Mouse (Mus musculus) CH12.LX (cell line): ENCODE measurements around the gene Wdr72. TPM values are rescaled to one million over a fixed set of nuclear protein-coding genes. Genes with fewer than 3 reads are reported as not detected.

ENCODE experiments used
- DNase-seq: peaks from one replicate; pipeline ENCODE4 v3.0.0-alpha.2; 2013; ENCODE audit errors: extremely low read depth
- H3K27ac ChIP-seq: 2 replicates; pipeline ENCODE4 v1.5.1; 2012; ENCODE audit warnings: low read depth, mild to moderate bottlenecking, control low read depth, moderate library complexity; ENCODE audit not compliant: insufficient read depth
- H3K27me3 ChIP-seq: replicated peaks from 2 replicates; pipeline ENCODE3; 2012; ENCODE audit warnings: inconsistent platforms
- H3K36me3 ChIP-seq, 2 experiments: replicated peaks in 1 of 2; 2 replicates each; pipeline versions ENCODE3 to v1.6.1; 2012; ENCODE audit warnings: inconsistent platforms in 1 of 2, low read length in 1 of 2, mild to moderate bottlenecking in 1 of 2, mixed read lengths in 1 of 2, moderate library complexity in 1 of 2; ENCODE audit not compliant: control insufficient read depth in 1 of 2, insufficient read depth in 1 of 2
- H3K4me1 ChIP-seq, 2 experiments: 2 replicates each; pipeline ENCODE4 v1.6.1; 2012; ENCODE audit warnings: inconsistent platforms in 1 of 2, moderate library complexity in 1 of 2; ENCODE audit not compliant: insufficient read depth in 2 of 2, control insufficient read depth in 1 of 2
- H3K4me2 ChIP-seq: 2 replicates; pipeline ENCODE4 v1.6.1; 2012; ENCODE audit warnings: low read depth, mild to moderate bottlenecking, control low read depth; ENCODE audit not compliant: poor library complexity, insufficient read depth, severe bottlenecking
- H3K4me3 ChIP-seq, 3 experiments: fragments of 150-350 bp in 1 of 3; sonication (generic) in 1 of 3; replicated peaks in 1 of 3; 2 replicates each; pipeline versions ENCODE3 to v1.5.1; 2011 to 2012; ENCODE audit warnings: low read depth in 2 of 3, low read length in 2 of 3, mild to moderate bottlenecking in 2 of 3, moderate library complexity in 2 of 3, control low read depth in 1 of 3, improper control_type of control experiment in 1 of 3, inconsistent platforms in 1 of 3, mixed read lengths in 1 of 3; ENCODE audit not compliant: poor library complexity in 1 of 3
- H3K79me2 ChIP-seq: replicated peaks from 2 replicates; pipeline ENCODE4 v1.6.1; 2012; ENCODE audit warnings: mild to moderate bottlenecking, moderate library complexity; ENCODE audit not compliant: control insufficient read depth, poor library complexity, insufficient read depth, severe bottlenecking; ENCODE audit errors: extremely low read depth
- H3K9ac ChIP-seq: 2 replicates; pipeline ENCODE4 v1.6.1; 2012; ENCODE audit warnings: low read depth, mild to moderate bottlenecking, control low read depth, moderate library complexity; ENCODE audit not compliant: insufficient read depth
- H3K9me3 ChIP-seq: replicated peaks from 2 replicates; pipeline ENCODE3; 2012; ENCODE audit warnings: low read length, inconsistent platforms, mixed read lengths
- BHLHE40 ChIP-seq: IDR thresholded peaks from 2 replicates; pipeline ENCODE4 v1.6.1; 2011; ENCODE audit warnings: mild to moderate bottlenecking, low read depth, low read length, improper control_type of control experiment
- CHD2 ChIP-seq: IDR thresholded peaks from 2 replicates; pipeline ENCODE4 v1.6.1; 2011; ENCODE audit warnings: low read length, improper control_type of control experiment
- EP300 ChIP-seq: IDR thresholded peaks from 2 replicates; pipeline ENCODE4 v1.6.1; 2011; ENCODE audit warnings: low read length, improper control_type of control experiment
- ETS1 ChIP-seq: conservative IDR thresholded peaks from 2 replicates; pipeline ENCODE4 v1.6.1; 2012; ENCODE audit warnings: low read depth, mild to moderate bottlenecking, inconsistent platforms, low read length, improper control_type of control experiment, moderate library complexity
- GABPA ChIP-seq: IDR thresholded peaks from 2 replicates; pipeline ENCODE4 v1.6.1; 2012; ENCODE audit warnings: low read depth, low read length, improper control_type of control experiment, inconsistent platforms; ENCODE audit not compliant: insufficient replicate concordance
- HCFC1 ChIP-seq: IDR thresholded peaks from 2 replicates; pipeline ENCODE4 v1.6.1; 2012; ENCODE audit warnings: low read depth, mild to moderate bottlenecking, inconsistent platforms, low read length, improper control_type of control experiment
- IRF4 ChIP-seq: IDR thresholded peaks from 2 replicates; pipeline ENCODE4 v1.6.1; 2014; ENCODE audit warnings: low read depth, mild to moderate bottlenecking, inconsistent platforms, low read length, improper control_type of control experiment
- JUN ChIP-seq: IDR thresholded peaks from 2 replicates; pipeline ENCODE4 v1.6.1; 2011; ENCODE audit warnings: low read depth, mild to moderate bottlenecking, low read length, improper control_type of control experiment, moderate library complexity; ENCODE audit not compliant: insufficient read depth
- KAT2A ChIP-seq: IDR thresholded peaks from 2 replicates; pipeline ENCODE4 v1.6.1; 2012; ENCODE audit warnings: low read length, improper control_type of control experiment, inconsistent platforms; ENCODE audit not compliant: insufficient replicate concordance
- MAX ChIP-seq: IDR thresholded peaks from 2 replicates; pipeline ENCODE4 v1.6.1; 2011; ENCODE audit warnings: low read length, improper control_type of control experiment
- MAZ ChIP-seq: IDR thresholded peaks from 2 replicates; pipeline ENCODE4 v1.6.1; 2012; ENCODE audit warnings: low read depth, mild to moderate bottlenecking, inconsistent platforms, low read length, improper control_type of control experiment, moderate library complexity
- MEF2A ChIP-seq: IDR thresholded peaks from 2 replicates; pipeline ENCODE4 v1.6.1; 2014; ENCODE audit warnings: low read depth, mild to moderate bottlenecking, inconsistent platforms, low read length, improper control_type of control experiment, borderline replicate concordance
- MXI1 ChIP-seq: IDR thresholded peaks from 2 replicates; pipeline ENCODE4 v1.6.1; 2011; ENCODE audit warnings: mild to moderate bottlenecking, low read depth, low read length, improper control_type of control experiment
- NRF1 ChIP-seq: IDR thresholded peaks from 2 replicates; pipeline ENCODE4 v1.6.1; 2014; ENCODE audit warnings: low read depth, mild to moderate bottlenecking, inconsistent platforms, low read length, improper control_type of control experiment, moderate library complexity
- PAX5 ChIP-seq: IDR thresholded peaks from 2 replicates; pipeline ENCODE4 v1.6.1; 2012; ENCODE audit warnings: low read length, inconsistent platforms, mixed read lengths
- POLR2A ChIP-seq: IDR thresholded peaks from 2 replicates; pipeline ENCODE4 v1.6.1; 2011; ENCODE audit warnings: low read depth, mild to moderate bottlenecking, improper control_type of control experiment, low read length
- POLR2AphosphoS2 ChIP-seq: IDR thresholded peaks from 2 replicates; pipeline ENCODE4 v1.6.1; 2011; ENCODE audit warnings: low read depth, low read length, improper control_type of control experiment
- SMC3 ChIP-seq: IDR thresholded peaks from 2 replicates; pipeline ENCODE4 v1.6.1; 2011; ENCODE audit warnings: low read depth, low read length, improper control_type of control experiment
- TCF12 ChIP-seq: IDR thresholded peaks from 2 replicates; pipeline ENCODE4 v1.6.1; 2014; ENCODE audit warnings: low read depth, mild to moderate bottlenecking, inconsistent platforms, low read length, improper control_type of control experiment
- UBTF ChIP-seq: IDR thresholded peaks from 2 replicates; pipeline ENCODE4 v1.6.1; 2012; ENCODE audit warnings: low read depth, mild to moderate bottlenecking, inconsistent platforms, low read length, improper control_type of control experiment, moderate library complexity
- USF1 ChIP-seq: IDR thresholded peaks from 2 replicates; pipeline ENCODE4 v1.6.1; 2014; ENCODE audit warnings: low read depth, mild to moderate bottlenecking, inconsistent platforms, low read length, improper control_type of control experiment
- USF2 ChIP-seq: conservative IDR thresholded peaks from 2 replicates; pipeline ENCODE4 v1.6.1; 2011; ENCODE audit warnings: low read depth, low read length, improper control_type of control experiment
- ZC3H11A ChIP-seq: IDR thresholded peaks from 2 replicates; pipeline ENCODE4 v1.6.1; 2012; ENCODE audit warnings: low read depth, mild to moderate bottlenecking, inconsistent platforms, low read length, improper control_type of control experiment
- ZMIZ1 ChIP-seq: IDR thresholded peaks from 2 replicates; pipeline ENCODE4 v1.6.1; 2012; ENCODE audit warnings: low read depth, mild to moderate bottlenecking, inconsistent platforms, low read length, improper control_type of control experiment
- ZNF384 ChIP-seq: IDR thresholded peaks from 2 replicates; pipeline ENCODE4 v1.6.1; 2012; ENCODE audit warnings: low read depth, low read length, improper control_type of control experiment, inconsistent platforms
- dilution Hi-C: fragments of 300-500 bp; cut with MboI; formaldehyde crosslinking; loops from 2 replicates; pipeline ENCODE4 v1.14.3; 2020; ENCODE audit warnings: low sequenced_read_pairs; ENCODE audit not compliant: extremely low pct_unique_long_range_greater_than_20kb, extremely low pct_ligation_motif_present
- in situ Hi-C: fragments of 300-500 bp; cut with MboI; formaldehyde crosslinking; loops from 3 replicates; pipeline ENCODE4 v1.14.3; 2019; ENCODE audit warnings: low sequenced_read_pairs, low pct_ligation_motif_present, low pct_unique_long_range_greater_than_20kb, mixed read lengths
- polyA plus RNA-seq: library from polyadenylated mRNA; unstranded; fragments of >175 nt; gene quantifications from 2 replicates; pipeline ENCODE4 v1.2.1, GENCODE M21; 2012; ENCODE audit warnings: low read depth; ENCODE audit not compliant: insufficient read length
- total RNA-seq, 2 experiments: library from RNA; depleted of rRNA; stranded (reverse); fragments of 300-350 nt in 1 of 2; fragments of >200 nt in 1 of 2; gene quantifications; 2 replicates each; pipeline ENCODE4 v1.2.3; 2012 to 2014

Gene Wdr72
- total and polyA plus RNA-seq, 3 experiments: 0.04 TPM; not detected in 2

DNA sequence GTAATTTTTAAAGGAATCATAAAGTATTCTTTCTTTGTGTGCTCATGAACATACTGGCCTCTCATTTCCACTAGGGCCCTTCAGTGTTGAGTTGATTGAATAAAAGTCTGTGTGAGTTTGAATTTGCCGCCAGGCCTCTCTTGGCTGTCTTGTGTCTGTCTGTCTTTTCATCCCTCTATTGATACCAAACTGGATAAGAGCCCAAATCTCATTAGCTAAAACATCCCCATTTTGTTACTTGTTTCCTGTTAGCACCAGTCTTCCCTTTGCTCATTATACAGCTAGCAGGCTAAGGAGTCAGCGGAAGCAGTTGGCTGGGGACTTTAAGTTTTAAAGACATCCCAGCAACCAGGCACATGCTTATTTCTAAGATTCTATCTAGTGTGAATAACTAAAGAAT, 84.7 kb downstream of the Wdr72 start:
- in situ Hi-C loops: no loop called here
- H3K36me3 ChIP-seq: no peaks in the 10 kb centered on the region
- no peak for DNase-seq

DNA sequence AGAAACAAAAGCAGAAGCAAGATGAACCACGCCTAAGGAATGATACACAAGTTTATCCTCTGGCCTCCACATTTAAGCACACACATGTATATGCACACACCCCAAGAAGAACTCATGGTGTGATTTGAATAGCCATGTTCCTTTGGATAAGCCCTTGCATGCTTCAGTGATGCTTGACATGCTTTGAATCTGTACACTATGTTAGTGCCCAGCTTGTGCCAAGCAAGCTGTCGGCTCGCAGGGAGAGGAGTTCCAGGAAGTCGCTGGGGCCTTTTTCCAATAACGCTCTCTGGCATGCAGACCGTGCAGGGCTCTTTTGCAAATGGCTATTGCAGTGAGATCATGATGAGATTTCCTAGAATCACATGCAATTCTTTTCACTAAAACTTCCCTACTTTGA, 118.1 kb downstream of the Wdr72 start:
- dilution Hi-C loops: no loop called here
- in situ Hi-C loops: no loop called here
- no peaks in the 10 kb centered on the region for H3K27me3 ChIP-seq
- peaks cover 0 to 4% of the 10 kb centered on the region in 2 experiments; a peak in 1 of 4 replicates for H3K4me1 ChIP-seq
- no peaks in the 10 kb centered on the region for H3K79me2 ChIP-seq
- TF ChIP-seq ZMIZ1 (no peak), USF1 (no peak), BHLHE40 (no peak), POLR2A (no peak), MAX (no peak), SMC3 (no peak), HCFC1 (no peak), ZC3H11A (no peak), PAX5 (no peak), GABPA (no peak), ZNF384 (no peak), JUN (no peak), MEF2A (no peak), MXI1 (no peak), ETS1 (no peak), EP300 (no peak)
- H3K36me3 ChIP-seq: no peaks in the 10 kb centered on the region
- no peak overlapping the region for H3K4me3 ChIP-seq
- no peak overlapping the region for H3K27ac ChIP-seq
- no peak for DNase-seq
- H3K9ac ChIP-seq: no peak overlapping the region
- H3K9me3 ChIP-seq: no peaks in the 10 kb centered on the region
- H3K4me2 ChIP-seq: no peak overlapping the region

More for the DNA sequence above, 84.7 kb downstream of the Wdr72 start:
- Histone ChIP-seq H3K4me3 (no peak overlapping the region), H3K27ac (no peak overlapping the region), H3K27me3 (no peaks in the 10 kb centered on the region), H3K9ac (no peak overlapping the region), H3K9me3 (no peaks in the 10 kb centered on the region), H3K4me2 (no peak overlapping the region), H3K4me1 (no peaks in the 10 kb centered on the region), H3K79me2 (no peaks in the 10 kb centered on the region)
- dilution Hi-C loops: no loop called here
- no peak for TF ChIP-seq UBTF

DNA sequence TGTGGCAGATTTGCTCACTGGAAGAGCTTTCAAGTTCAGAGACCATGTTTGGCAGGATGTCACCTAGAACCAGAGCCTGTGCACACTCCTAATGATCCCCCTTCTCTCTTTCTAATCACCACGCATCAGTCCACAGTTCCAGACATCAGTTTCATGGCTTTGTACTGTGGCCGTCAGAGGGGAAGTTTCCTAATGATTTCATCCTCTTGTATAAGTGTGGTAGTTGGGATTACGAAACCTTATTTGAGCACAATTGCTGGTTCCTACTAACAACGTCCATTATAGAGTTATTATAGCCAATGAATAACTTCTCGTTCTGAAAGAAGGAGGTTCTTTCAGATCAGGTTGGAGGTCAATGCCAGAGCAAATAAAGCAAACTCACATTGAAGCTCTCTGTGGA, 131.1 kb downstream of the Wdr72 start:
- H3K36me3 ChIP-seq: no peaks in the 10 kb centered on the region
- TF ChIP-seq MXI1 (no peak), MAZ (no peak), POLR2AphosphoS2 (no peak), CHD2 (no peak), IRF4 (no peak), USF2 (no peak), UBTF (no peak), MAX (no peak), TCF12 (no peak), ETS1 (no peak), SMC3 (no peak), GABPA (no peak), HCFC1 (no peak), KAT2A (no peak), NRF1 (no peak)
- TF ChIP-seq, all 38 proteins: peak for 0
- dilution Hi-C loops: no loop called here
- no peaks in the 10 kb centered on the region for H3K79me2 ChIP-seq
- in situ Hi-C loops: no loop called here
- H3K4me1 ChIP-seq: no peaks in the 10 kb centered on the region
- no peak for DNase-seq
- H3K9me3 ChIP-seq: no peaks in the 10 kb centered on the region
- H3K27ac ChIP-seq: no peak overlapping the region
- no peaks in the 10 kb centered on the region for H3K27me3 ChIP-seq
- no peak overlapping the region for H3K9ac ChIP-seq
- no peak overlapping the region for H3K4me2 ChIP-seq
- H3K4me3 ChIP-seq: no peak overlapping the region
